Comparison of ENCODE assay signal across 8 mouse cellular contexts in the genomic region with DNA sequence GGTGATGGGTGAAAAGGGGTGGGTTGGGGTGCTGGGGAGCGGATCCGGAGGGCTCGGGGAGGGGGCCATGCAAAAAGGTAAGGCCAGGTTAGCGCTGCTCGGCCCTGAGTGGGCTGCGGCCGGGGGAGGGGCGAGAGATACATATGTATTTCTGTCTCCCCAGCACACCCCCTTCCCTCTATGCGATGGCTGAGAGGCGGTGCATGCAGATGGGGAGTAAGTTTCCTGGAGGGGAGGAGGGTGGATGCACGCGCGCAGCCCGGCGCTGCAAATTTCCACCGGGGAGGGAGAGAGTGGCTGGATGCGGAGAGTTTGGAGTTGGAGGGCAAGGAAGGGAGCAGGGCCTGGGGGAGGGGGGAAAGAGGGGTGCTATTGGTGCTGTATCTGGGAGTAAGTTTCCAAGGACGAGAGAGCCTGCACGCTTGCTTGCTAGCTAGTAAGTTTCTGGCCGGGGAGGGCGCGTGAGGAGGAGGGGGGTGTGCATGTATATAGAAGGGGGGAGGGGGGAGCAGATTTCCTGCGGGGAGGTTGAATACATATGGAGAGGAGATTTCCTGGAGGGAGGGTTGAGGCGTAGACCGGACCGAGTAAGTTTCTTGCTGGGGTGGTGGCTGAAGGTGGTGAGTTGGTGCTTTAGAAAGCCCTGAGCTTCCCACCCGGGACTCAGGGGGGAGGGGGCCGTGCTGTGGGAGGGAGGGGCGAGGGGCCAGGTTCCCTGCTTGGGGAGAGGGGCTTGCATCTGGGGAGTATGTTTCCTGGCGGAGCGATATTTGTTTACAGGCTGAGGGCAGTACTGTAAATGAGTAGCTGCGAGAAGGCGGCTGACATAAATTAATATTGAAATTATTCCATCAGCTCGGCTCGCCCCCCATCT.
DNase-seq lines count a peak whose midpoint lies in the region; ATAC-seq and TF ChIP-seq lines count a peak whose summit lies in the region.

No protein-coding gene starts in this region.

- WGBS in embryonic facial prominence, embryonic 14.5 days, result 1% methylated on average over 35 of the region's 35 CpGs
- WGBS in heart, embryonic 12.5 days, result 1% methylated on average over 35 of the region's 35 CpGs
- under 1% methylated on average over 35 of the region's 35 CpGs for WGBS in kidney, postnatal 0 days
- WGBS in liver, embryonic 13.5 days (ENCODE audit: insufficient replicate concordance), result 1% methylated on average over 35 of the region's 35 CpGs
- 1% methylated on average over 35 of the region's 35 CpGs for WGBS in neural tube, embryonic 11.5 days
- WGBS in thymus, adult 2 months, result 1% methylated on average over 35 of the region's 35 CpGs

- peak; percentile 75 for ATAC-seq in embryonic facial prominence, embryonic 14.5 days (ENCODE audit: low read depth)
- ATAC-seq in heart, embryonic 12.5 days (ENCODE audit: insufficient number of reproducible peaks, low FRiP score), result peak; percentile 70
- ATAC-seq in kidney, postnatal 0 days (replicated peaks; ENCODE audit: low FRiP score, low read depth), result peak; percentile 22
- peak; percentile 58 for ATAC-seq in liver, embryonic 13.5 days (ENCODE audit: low read depth)
- peak; percentile 48 for ATAC-seq in neural tube, embryonic 11.5 days (ENCODE audit: insufficient read depth, low FRiP score, low TSS enrichment)

- H3K36me3 ChIP-seq in embryonic facial prominence, embryonic 14.5 days (ENCODE audit: control insufficient read depth, insufficient read depth, low read length), result 0 out of 2 replicates have a peak, but pooled peaks cover 14% of the 10 kb centered on the region
- H3K36me3 ChIP-seq in heart, embryonic 12.5 days, result no peaks in the 10 kb centered on the region; the same call in 1 of the 2 replicates
- no peaks in the 10 kb centered on the region for H3K36me3 ChIP-seq in kidney, postnatal 0 days (ENCODE audit: insufficient read depth, low read length)
- no peaks in the 10 kb centered on the region for H3K36me3 ChIP-seq in liver, embryonic 13.5 days
- H3K36me3 ChIP-seq in neural tube, embryonic 11.5 days (ENCODE audit: control insufficient read depth, insufficient read depth, low read length), result no peaks in the 10 kb centered on the region
- no peaks in the 10 kb centered on the region for H3K36me3 ChIP-seq in thymus, adult 2 months (ENCODE audit: control insufficient read depth, insufficient read depth, low read length)

- no peaks in the 10 kb centered on the region for H3K27me3 ChIP-seq in embryonic facial prominence, embryonic 14.5 days (replicated peaks; ENCODE audit: control insufficient read depth, insufficient read depth, low read length)
- H3K27me3 ChIP-seq in heart, embryonic 12.5 days (replicated peaks), result no peaks in the 10 kb centered on the region
- no peaks in the 10 kb centered on the region for H3K27me3 ChIP-seq in kidney, postnatal 0 days (ENCODE audit: insufficient read depth, low read length)
- peaks cover 55% of the 10 kb centered on the region for H3K27me3 ChIP-seq in liver, embryonic 13.5 days
- no peaks in the 10 kb centered on the region for H3K27me3 ChIP-seq in neural tube, embryonic 11.5 days (ENCODE audit: control insufficient read depth, insufficient read depth, low read length)
- H3K27me3 ChIP-seq in thymus, adult 2 months (ENCODE audit: control insufficient read depth, insufficient read depth, low read length), result no peaks in the 10 kb centered on the region

- H3K27ac ChIP-seq in embryonic facial prominence, embryonic 14.5 days (replicated peaks; ENCODE audit: low read depth, low read length), result peak overlapping the region; percentile 98
- H3K27ac ChIP-seq in heart, embryonic 12.5 days (ENCODE audit: poor library complexity, severe bottlenecking), result peak overlapping the region; percentile 98
- peak overlapping the region; percentile 98 for H3K27ac ChIP-seq in kidney, postnatal 0 days
- peak overlapping the region; percentile 34; the same call in 1 of the 2 replicates for H3K27ac ChIP-seq in liver, embryonic 13.5 days
- H3K27ac ChIP-seq in neural tube, embryonic 11.5 days (ENCODE audit: low read depth, low read length), result peak overlapping the region; percentile 89
- H3K27ac ChIP-seq in thymus, adult 2 months (ENCODE audit: control insufficient read depth, insufficient read depth, low read length), result peak overlapping the region; percentile 96; the same call in 1 of the 2 replicates

- peak overlapping the region; percentile 91 for H3K4me2 ChIP-seq in embryonic facial prominence, embryonic 14.5 days (ENCODE audit: low read depth, low read length)
- H3K4me2 ChIP-seq in heart, embryonic 12.5 days, result peak overlapping the region; percentile 92
- peak overlapping the region; percentile 82 for H3K4me2 ChIP-seq in kidney, postnatal 0 days (ENCODE audit: low read length)
- peak overlapping the region; percentile 79 for H3K4me2 ChIP-seq in liver, embryonic 13.5 days
- H3K4me2 ChIP-seq in neural tube, embryonic 11.5 days (ENCODE audit: low read depth), result peak overlapping the region; percentile 68

- TF ChIP-seq POLR2A in thymus, adult 2 months (IDR thresholded peaks at IDR 0.05; ENCODE audit: control insufficient read depth, extremely low read depth, insufficient read depth, low read length, poor library complexity), result 0 out of 2 replicates have a peak, but pooled peaks have one; percentile 60

- DNase-seq in B cell, adult 2 months, result peak; percentile 3 to 11
- DNase-seq in adrenal gland, adult 2 months, result peak; percentile 84
- peak; percentile 95 for DNase-seq in embryonic facial prominence, embryonic 14.5 days (ENCODE audit: low spot score)
- DNase-seq in kidney, postnatal 0 days (ENCODE audit: low spot score), result peak; percentile 90
- DNase-seq in liver, embryonic 13.5 days, result peak; percentile 17
- peak; percentile 83 for DNase-seq in neural tube, embryonic 11.5 days (ENCODE audit: low spot score)
- DNase-seq in thymus, adult 2 months, result peak; percentile 80

- peak overlapping the region; percentile 74 for H3K4me3 ChIP-seq in embryonic facial prominence, embryonic 14.5 days (ENCODE audit: low read depth, low read length)
- H3K4me3 ChIP-seq in heart, embryonic 12.5 days, result peak overlapping the region; percentile 86
- H3K4me3 ChIP-seq in kidney, postnatal 0 days (replicated peaks; ENCODE audit: low read depth, low read length), result peak overlapping the region; percentile 74
- peak overlapping the region; percentile 63 for H3K4me3 ChIP-seq in liver, embryonic 13.5 days (replicated peaks)
- peak overlapping the region; percentile 60 for H3K4me3 ChIP-seq in neural tube, embryonic 11.5 days (ENCODE audit: low read depth, low read length)
- H3K4me3 ChIP-seq in thymus, adult 2 months (ENCODE audit: control insufficient read depth, insufficient read depth, low read length), result peak overlapping the region; percentile 81

- peak overlapping the region; percentile 82 for H3K9ac ChIP-seq in embryonic facial prominence, embryonic 14.5 days (ENCODE audit: low read depth, low read length)
- H3K9ac ChIP-seq in heart, embryonic 12.5 days, result peak overlapping the region; percentile 96
- peak overlapping the region; percentile 74 for H3K9ac ChIP-seq in kidney, postnatal 0 days (ENCODE audit: low read depth, low read length)
- H3K9ac ChIP-seq in liver, embryonic 13.5 days, result peak overlapping the region; percentile 60
- H3K9ac ChIP-seq in neural tube, embryonic 11.5 days (ENCODE audit: low read length), result peak overlapping the region; percentile 73

- H3K4me1 ChIP-seq in embryonic facial prominence, embryonic 14.5 days (ENCODE audit: control insufficient read depth, insufficient read depth, low read length), result peaks cover 27% of the 10 kb centered on the region
- peaks cover 25% of the 10 kb centered on the region for H3K4me1 ChIP-seq in heart, embryonic 12.5 days (replicated peaks)
- peaks cover 18% of the 10 kb centered on the region for H3K4me1 ChIP-seq in kidney, postnatal 0 days (replicated peaks; ENCODE audit: insufficient read depth, low read length)
- H3K4me1 ChIP-seq in liver, embryonic 13.5 days (replicated peaks), result peaks cover 33% of the 10 kb centered on the region
- H3K4me1 ChIP-seq in neural tube, embryonic 11.5 days (ENCODE audit: control insufficient read depth, insufficient read depth, low read length), result peaks cover 3% of the 10 kb centered on the region
- H3K4me1 ChIP-seq in thymus, adult 2 months (replicated peaks; ENCODE audit: control insufficient read depth, insufficient read depth, low read length), result peaks cover 24% of the 10 kb centered on the region

- H3K9me3 ChIP-seq in embryonic facial prominence, embryonic 14.5 days (ENCODE audit: control insufficient read depth, low read length), result no peaks in the 10 kb centered on the region
- no peaks in the 10 kb centered on the region for H3K9me3 ChIP-seq in heart, embryonic 12.5 days (replicated peaks)
- H3K9me3 ChIP-seq in kidney, postnatal 0 days (replicated peaks; ENCODE audit: low read length), result no peaks in the 10 kb centered on the region
- H3K9me3 ChIP-seq in liver, embryonic 13.5 days (replicated peaks), result no peaks in the 10 kb centered on the region
- no peaks in the 10 kb centered on the region for H3K9me3 ChIP-seq in neural tube, embryonic 11.5 days (ENCODE audit: control insufficient read depth, low read length)

- no peak for TF ChIP-seq CTCF in kidney, postnatal 0 days (IDR thresholded peaks at IDR 0.05; ENCODE audit: low read depth)
- no peak for TF ChIP-seq CTCF in thymus, adult 2 months (IDR thresholded peaks at IDR 0.05; ENCODE audit: borderline replicate concordance, control insufficient read depth, extremely low read depth, insufficient read depth, low read length, poor library complexity)

Comparison
In these comparisons a context has a peak if more than half of its experiments do, and no peak if none do; other contexts are left out.
1. Peak in every context shown above with its lines: DNase-seq, ATAC-seq, H3K4me3 ChIP-seq and H3K27ac ChIP-seq.
2. DNase-seq: peak in every context shown above with its lines; median percentile 95 in embryonic facial prominence, embryonic 14.5 days; 90 in kidney, postnatal 0 days; 84 in adrenal gland, adult 2 months; 83 in neural tube, embryonic 11.5 days; 80 in thymus, adult 2 months; 17 in liver, embryonic 13.5 days; 7 in B cell, adult 2 months.
3. ATAC-seq: peak in every context shown above with its lines; median percentile 75 in embryonic facial prominence, embryonic 14.5 days; 70 in heart, embryonic 12.5 days; 58 in liver, embryonic 13.5 days; 48 in neural tube, embryonic 11.5 days; 22 in kidney, postnatal 0 days.
4. H3K27ac ChIP-seq: peak in every context shown above with its lines; median percentile 98 in embryonic facial prominence, embryonic 14.5 days; 98 in heart, embryonic 12.5 days; 98 in kidney, postnatal 0 days; 96 in thymus, adult 2 months; 89 in neural tube, embryonic 11.5 days; 34 in liver, embryonic 13.5 days.